Mouse (Mus musculus): ENCODE measurements around the gene Krtap3-3. TPM values are rescaled to one million over a fixed set of nuclear protein-coding genes. Genes with fewer than 3 reads are reported as not detected.

Gene Krtap3-3
- not detected in 2 replicates for polyA plus RNA-seq (2012; rRNA removed)

DNA sequence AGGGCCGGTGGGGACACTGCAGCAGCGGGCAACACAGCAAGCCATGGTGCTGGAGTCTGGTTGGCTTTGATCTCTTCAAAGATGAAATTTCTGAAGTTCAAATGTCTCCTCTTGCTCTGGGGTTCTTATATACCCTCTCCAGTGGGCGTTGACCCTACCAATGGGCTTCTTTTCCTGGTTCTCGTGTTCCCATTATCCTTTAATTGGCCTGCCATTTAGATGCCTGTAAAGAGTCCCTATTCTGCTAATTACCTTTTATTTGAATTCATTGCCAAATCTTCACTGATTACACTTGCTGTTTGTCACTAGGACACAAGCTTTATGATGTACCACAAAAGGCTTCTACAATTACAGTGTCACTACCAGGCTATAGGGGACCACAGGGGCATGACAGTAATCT lies at the start of gene Krtap3-3:
Gene Krtap3-3 (minus strand): TSS at position 101 of the 400 bp plus-strand sequence.

DNA sequence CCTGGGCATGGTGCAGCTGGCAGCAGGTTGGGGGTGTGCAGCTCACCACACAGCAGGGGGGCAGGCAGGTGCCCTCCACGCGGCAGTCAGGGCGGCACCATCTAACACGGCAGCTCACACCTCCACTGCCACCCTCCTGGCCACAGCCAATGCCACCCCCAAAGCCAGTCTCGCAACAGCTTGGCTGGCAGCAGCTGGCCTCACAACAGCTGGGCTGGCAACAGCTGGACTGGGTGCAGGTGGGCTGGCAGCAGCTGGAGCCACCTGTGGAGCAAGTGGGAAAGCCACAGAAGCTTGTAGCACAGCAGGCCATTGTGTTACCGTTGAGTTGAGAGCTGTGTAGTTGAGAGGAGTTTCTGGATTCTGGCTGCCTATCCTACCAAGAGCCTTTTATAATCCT lies 47.1 kb upstream of the Krtap3-3 start, which contains the start of gene Krtap9-3:
Gene Krtap9-3 (minus strand): TSS at position 364 of the 400 bp plus-strand sequence.

DNA sequence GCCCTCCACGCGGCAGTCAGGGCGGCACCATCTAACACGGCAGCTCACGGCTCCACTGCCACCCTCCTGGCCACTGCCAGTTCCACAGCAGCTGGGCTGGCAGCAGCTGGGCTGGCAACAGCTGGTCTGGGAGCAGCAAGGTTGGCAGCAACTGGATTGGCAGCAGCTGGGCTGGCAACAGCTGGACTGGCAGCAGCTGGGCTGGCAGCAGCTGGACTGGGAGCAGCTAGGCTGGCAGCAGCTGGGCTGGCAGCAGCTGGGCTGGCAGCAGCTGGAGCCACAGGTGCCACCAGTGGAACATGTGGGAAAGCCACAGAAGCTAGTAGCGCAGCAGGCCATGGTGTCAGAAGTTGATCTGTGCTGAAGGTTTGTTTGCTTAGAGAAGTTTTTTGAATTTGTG lies 40.3 kb upstream of the Krtap3-3 start, which contains the start of gene Krtap1-3:
Gene Krtap1-3 (minus strand): TSS at position 359 of the 400 bp plus-strand sequence.

DNA sequence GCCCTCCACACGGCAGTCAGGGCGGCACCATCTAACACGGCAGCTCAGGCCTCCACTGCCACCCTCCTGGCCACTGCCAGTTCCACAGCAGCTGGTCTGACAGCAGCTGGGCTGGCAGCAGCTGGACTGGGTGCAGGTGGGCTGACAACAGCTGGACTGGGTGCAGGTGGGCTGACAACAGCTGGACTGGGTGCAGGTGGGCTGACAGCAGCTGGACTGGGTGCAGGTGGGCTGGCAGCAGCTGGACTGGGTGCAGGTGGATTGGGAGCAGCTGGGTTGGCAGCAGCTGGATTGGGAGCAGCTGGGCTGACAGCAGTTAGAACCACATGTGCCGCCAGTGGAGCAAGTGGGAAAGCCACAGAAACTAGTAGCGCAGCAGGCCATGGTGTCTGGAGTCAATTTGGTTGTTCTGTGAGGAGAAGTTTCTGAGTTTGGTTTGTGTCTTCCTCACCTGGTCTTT lies 32.6 kb upstream of the Krtap3-3 start, which contains the start of gene Krtap1-4:
Gene Krtap1-4 (minus strand): TSS at position 410 of the 460 bp plus-strand sequence.

DNA sequence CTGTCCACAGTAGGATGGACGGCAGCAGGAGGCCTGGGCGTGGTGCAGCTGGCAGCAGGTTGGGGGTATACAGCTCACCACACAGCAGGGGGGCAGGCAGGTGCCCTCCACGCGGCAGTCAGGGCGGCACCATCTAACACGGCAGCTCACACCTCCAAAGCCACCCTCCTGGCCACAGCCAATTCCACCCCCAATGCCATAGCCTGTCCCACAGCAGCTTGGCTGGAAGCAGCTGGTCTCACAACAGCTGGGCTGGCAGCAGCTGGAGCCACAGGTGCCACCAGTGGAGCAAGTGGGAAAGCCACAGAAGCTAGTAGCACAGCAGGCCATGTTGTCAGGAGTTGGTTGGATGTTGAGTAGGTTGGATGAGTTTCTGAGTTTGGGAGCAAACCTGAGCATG lies 30.0 kb upstream of the Krtap3-3 start, which contains the start of gene Krtap1-5:
Gene Krtap1-5 (minus strand): TSS at position 381 of the 400 bp plus-strand sequence.

DNA sequence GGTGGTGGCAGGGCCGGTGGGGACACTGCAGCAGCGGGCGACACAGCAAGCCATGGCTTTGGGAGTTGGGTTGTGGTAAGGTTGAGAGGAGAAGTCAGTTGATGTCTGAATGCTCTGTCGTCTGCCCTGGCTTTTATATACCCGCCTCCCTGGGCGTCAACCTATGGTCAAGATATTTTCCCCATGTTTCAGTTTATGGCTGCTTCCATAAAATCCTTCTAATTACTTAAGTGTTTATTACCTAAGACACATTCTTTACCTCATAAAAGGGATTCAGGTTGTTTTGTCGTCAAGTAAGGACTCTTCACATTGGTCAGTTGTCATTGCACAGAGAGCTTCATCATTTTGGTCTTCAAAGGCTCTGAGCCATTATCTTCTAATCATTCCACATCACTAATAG lies 15.9 kb upstream of the Krtap3-3 start, which contains the start of gene Krtap3-1:
Gene Krtap3-1 (minus strand): TSS at position 101 of the 400 bp plus-strand sequence.

DNA sequence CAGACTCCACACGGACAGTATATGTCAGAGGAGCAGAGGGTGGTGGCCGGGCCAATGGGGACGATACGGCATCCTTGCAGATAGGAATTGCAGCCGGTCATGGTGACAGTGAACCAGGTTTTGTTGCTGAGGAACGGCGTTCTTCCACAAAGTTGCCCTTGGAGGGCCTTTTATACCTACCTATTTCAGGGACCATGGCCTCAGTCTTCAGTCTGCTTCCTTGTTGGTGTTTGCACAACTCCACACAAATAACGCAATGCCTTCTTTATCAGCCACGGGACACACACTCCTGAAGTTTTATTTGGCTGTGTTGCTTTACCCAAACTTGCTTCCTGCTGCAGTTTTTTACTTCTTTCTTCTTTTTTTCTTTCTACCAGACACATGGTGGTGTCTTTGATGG lies 8.7 kb upstream of the Krtap3-3 start, which contains the start of gene Gm11939:
Gene Gm11939 (minus strand): TSS at position 101 of the 400 bp plus-strand sequence.

DNA sequence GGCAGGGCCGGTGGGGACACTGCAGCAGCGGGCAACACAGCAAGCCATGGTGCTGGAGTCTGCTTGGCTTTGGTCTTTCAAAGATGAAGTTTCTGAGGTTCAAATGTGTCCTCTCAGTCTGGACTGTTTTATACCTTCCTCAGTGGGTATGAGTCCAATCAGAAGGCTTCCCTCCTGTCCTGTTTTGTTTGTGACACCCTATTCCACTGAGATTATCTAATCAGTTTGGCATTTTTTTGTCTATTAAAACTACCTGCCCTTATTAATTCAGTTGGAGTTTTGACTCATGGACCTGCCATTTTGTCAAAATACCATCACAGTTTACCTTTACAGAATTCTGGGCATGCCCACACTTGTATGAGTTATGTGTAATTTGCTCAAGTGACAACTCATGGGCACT lies 6.1 kb upstream of the Krtap3-3 start, which contains the start of gene Krtap3-2:
Gene Krtap3-2 (minus strand): TSS at position 101 of the 400 bp plus-strand sequence.

DNA sequence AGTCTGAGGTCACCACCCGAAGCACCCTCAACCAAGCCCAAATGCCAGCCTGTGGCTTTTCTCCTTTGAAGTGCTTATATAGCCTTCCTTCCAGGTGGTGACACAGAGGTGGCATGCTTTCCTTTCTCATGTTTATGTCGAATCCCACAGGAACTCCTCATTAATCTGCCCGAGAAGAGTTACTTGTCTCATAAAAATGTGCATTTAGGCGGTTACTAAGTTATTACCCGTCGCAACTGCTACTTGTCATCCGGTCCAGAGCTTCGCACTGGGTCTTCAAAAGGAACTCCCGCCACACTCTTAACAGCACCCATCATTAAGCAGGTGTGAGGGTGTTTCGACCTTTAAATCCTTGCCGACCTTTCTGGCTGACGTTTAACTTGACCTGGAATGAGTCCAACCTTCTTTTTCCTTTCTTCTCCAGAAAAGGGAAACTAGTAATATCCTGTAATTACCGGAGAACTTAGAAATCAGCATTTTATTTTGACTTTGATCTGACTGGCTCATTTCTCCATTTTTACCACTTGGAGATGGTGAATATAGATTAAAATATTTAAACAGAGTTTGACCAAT lies 29.3 kb downstream of the Krtap3-3 start, which contains the start of gene Krt39:
Gene Krt39 (minus strand): TSS at position 51 of the 573 bp plus-strand sequence.

Other genes with a start within 250 kb of the Krtap3-3 start
- gene Krt25, start 227.9 kb downstream of the Krtap3-3 start, polyA plus RNA-seq (2012; rRNA removed), result 0.06 and 0.07 TPM in 2 replicates
- 0.09 and 0.12 TPM in 2 replicates for gene Krt26, start 212.9 kb downstream of the Krtap3-3 start, polyA plus RNA-seq (2012; rRNA removed)
- gene Krt27, start 199.8 kb downstream of the Krtap3-3 start, polyA plus RNA-seq (2012; rRNA removed), result 0.07 and 0.09 TPM in 2 replicates
- gene Krt28, start 176.0 kb downstream of the Krtap3-3 start, polyA plus RNA-seq (2012; rRNA removed), result 0.15 and 0.26 TPM in 2 replicates
- 15.8 and 24.0 TPM in 2 replicates for gene Krt10, start 161.5 kb downstream of the Krtap3-3 start, polyA plus RNA-seq (2012; rRNA removed)
- 0.07 and 0.14 TPM in 2 replicates for gene Krt12, start 128.6 kb downstream of the Krtap3-3 start, polyA plus RNA-seq (2012; rRNA removed)
- 0.08 and 0.09 TPM in 2 replicates for gene Krt20, start 112.7 kb downstream of the Krtap3-3 start, polyA plus RNA-seq (2012; rRNA removed)
- gene Krt23, start 57.7 kb downstream of the Krtap3-3 start, polyA plus RNA-seq (2012; rRNA removed), result 0.02 and 0.49 TPM in 2 replicates
- gene Krt39, start 29.5 kb downstream of the Krtap3-3 start, polyA plus RNA-seq (2012; rRNA removed), result not detected in 2 replicates
- gene Krt40, start 7.7 kb downstream of the Krtap3-3 start, polyA plus RNA-seq (2012; rRNA removed), result not detected in 2 replicates
- not detected in 2 replicates for gene Krtap3-2, start 6.0 kb upstream of the Krtap3-3 start, polyA plus RNA-seq (2012; rRNA removed)
- not detected in 2 replicates for gene Gm11939, start 8.6 kb upstream of the Krtap3-3 start, polyA plus RNA-seq (2012; rRNA removed)
- not detected in 2 replicates for gene Krtap3-1, start 15.8 kb upstream of the Krtap3-3 start, polyA plus RNA-seq (2012; rRNA removed)
- not detected in 2 replicates for gene Krtap1-5, start 30.2 kb upstream of the Krtap3-3 start, polyA plus RNA-seq (2012; rRNA removed)
- gene Krtap1-4, start 32.8 kb upstream of the Krtap3-3 start, polyA plus RNA-seq (2012; rRNA removed), result not detected in 2 replicates
- not detected in 2 replicates for gene Krtap1-3, start 40.5 kb upstream of the Krtap3-3 start, polyA plus RNA-seq (2012; rRNA removed)
- gene Krtap9-3, start 47.2 kb upstream of the Krtap3-3 start, polyA plus RNA-seq (2012; rRNA removed), result not detected in 2 replicates
- gene Gm11938, start 52.4 kb upstream of the Krtap3-3 start, polyA plus RNA-seq (2012; rRNA removed), result not detected in 2 replicates
- gene Gm11937, start 59.3 kb upstream of the Krtap3-3 start, polyA plus RNA-seq (2012; rRNA removed), result not detected in 2 replicates
- not detected in 2 replicates for gene Krtap2-4, start 64.0 kb upstream of the Krtap3-3 start, polyA plus RNA-seq (2012; rRNA removed)
- not detected in 2 replicates for gene Gm11562, start 69.6 kb upstream of the Krtap3-3 start, polyA plus RNA-seq (2012; rRNA removed)
- gene Krtap4-1, start 77.4 kb upstream of the Krtap3-3 start, polyA plus RNA-seq (2012; rRNA removed), result not detected in 2 replicates
- not detected in 2 replicates for gene Krtap4-2, start 84.2 kb upstream of the Krtap3-3 start, polyA plus RNA-seq (2012; rRNA removed)
- gene Krtap4-7, start 93.2 kb upstream of the Krtap3-3 start, polyA plus RNA-seq (2012; rRNA removed), result not detected in 2 replicates
- gene Gm11555, start 99.4 kb upstream of the Krtap3-3 start, polyA plus RNA-seq (2012; rRNA removed), result not detected in 2 replicates
- gene Gm11563, start 108.1 kb upstream of the Krtap3-3 start, polyA plus RNA-seq (2012; rRNA removed), result not detected in 2 replicates
- gene Krtap4-6, start 115.1 kb upstream of the Krtap3-3 start, polyA plus RNA-seq (2012; rRNA removed), result not detected in 2 replicates
- not detected in 2 replicates for gene Gm14190, start 139.9 kb upstream of the Krtap3-3 start, polyA plus RNA-seq (2012; rRNA removed)
- gene Gm14180, start 183.4 kb upstream of the Krtap3-3 start, polyA plus RNA-seq (2012; rRNA removed), result not detected in 2 replicates
- gene Gm11595, start 222.0 kb upstream of the Krtap3-3 start, polyA plus RNA-seq (2012; rRNA removed), result not detected in 2 replicates
- not detected in 2 replicates for gene Krtap4-8, start 229.8 kb upstream of the Krtap3-3 start, polyA plus RNA-seq (2012; rRNA removed)
- gene Krtap4-9, start 234.3 kb upstream of the Krtap3-3 start, polyA plus RNA-seq (2012; rRNA removed), result not detected in 2 replicates
- not detected in 2 replicates for gene Gm11596, start 242.6 kb upstream of the Krtap3-3 start, polyA plus RNA-seq (2012; rRNA removed)
- not detected in 2 replicates for gene Gm11569, start 248.1 kb upstream of the Krtap3-3 start, polyA plus RNA-seq (2012; rRNA removed)